Mouse (Mus musculus) heart, postnatal 0 days (tissue): ENCODE results near the gene Atp1a1. TPM values are rescaled to one million over a fixed set of nuclear protein-coding genes. Genes with fewer than 3 reads are reported as not detected.

Experiments used
- ATAC-seq: fragments of 200-750 bp; cut with Nextera tagmentation; 2 replicates; pipeline ENCODE4 v1.8.0; 2017; ENCODE audit warnings: low read depth, moderate number of reproducible peaks, moderate library complexity; ENCODE audit not compliant: insufficient read depth
- DNase-seq: peaks from one replicate; pipeline ENCODE4 v3.0.0-alpha.2; 2016; ENCODE audit warnings: low spot score
- H3K27ac ChIP-seq: fragments of 300-500 bp; sonication (generic); 2 replicates; pipeline ENCODE4 v1.5.1; 2014; ENCODE audit warnings: low read depth, mild to moderate bottlenecking
- H3K27me3 ChIP-seq: fragments of 300-500 bp; sonication (generic); 2 replicates; pipeline ENCODE4 v1.6.1; 2014; ENCODE audit warnings: low read length, mixed read lengths; ENCODE audit not compliant: control insufficient read depth, insufficient read depth
- H3K36me3 ChIP-seq: fragments of 300-500 bp; sonication (generic); replicated peaks from 2 replicates; pipeline ENCODE4 v1.6.1; 2014; ENCODE audit warnings: low read length, mixed read lengths; ENCODE audit not compliant: control insufficient read depth, insufficient read depth
- H3K4me1 ChIP-seq: fragments of 300-500 bp; sonication (generic); 2 replicates; pipeline ENCODE4 v1.6.1; 2014; ENCODE audit warnings: antibody characterized with exemption; ENCODE audit not compliant: control insufficient read depth, insufficient read depth
- H3K4me2 ChIP-seq: fragments of 300-500 bp; sonication (generic); 2 replicates; pipeline ENCODE4 v1.6.1; 2014; ENCODE audit warnings: low read depth, mild to moderate bottlenecking, low read length, moderate library complexity
- H3K4me3 ChIP-seq: fragments of 300-500 bp; sonication (generic); 2 replicates; pipeline ENCODE4 v1.5.1; 2014; ENCODE audit warnings: low read depth, low read length
- H3K9ac ChIP-seq: fragments of 300-500 bp; sonication (generic); replicated peaks from 2 replicates; pipeline ENCODE4 v1.6.1; 2014; ENCODE audit warnings: low read depth, low read length, mixed read lengths
- H3K9me3 ChIP-seq: fragments of 300-500 bp; sonication (generic); replicated peaks from 2 replicates; pipeline ENCODE4 v1.6.1; 2016; ENCODE audit warnings: low read length; ENCODE audit not compliant: control insufficient read depth
- CTCF ChIP-seq: IDR thresholded peaks from 2 replicates; pipeline ENCODE4 v1.5.1; 2016; ENCODE audit warnings: antibody characterized with exemption, control low read depth, low read depth
- EP300 ChIP-seq: IDR thresholded peaks from 2 replicates; pipeline ENCODE4 v1.6.1; 2016; ENCODE audit warnings: antibody characterized with exemption, low read depth
- WGBS: fragments of 180-500 bp; shearing (Covaris S2); extraction: QIAGEN DNeasy Blood & Tissue Kit; methylation state at CpG from one replicate; pipeline ENCODE4 v1.1.7; 2014; 5-methylcytosine and 5-hydroxymethylcytosine counted together
- polyA plus RNA-seq: library from polyadenylated mRNA; unstranded; fragments of >200 nt; fragmentation: Nextera tagmentation; extraction: Ambion mirVana; gene quantifications from 2 replicates; pipeline ENCODE4 v1.2.1, GENCODE M21; 2015
- total RNA-seq: library from RNA; depleted of rRNA; stranded (reverse); fragments of >200 nt; gene quantifications from 2 replicates; pipeline ENCODE4 v1.2.3, GENCODE M21; 2014; ENCODE audit warnings: low replicate concordance

Gene Atp1a1
- total and polyA plus RNA-seq, 2 experiments from 2014 or later = 257 to 914 TPM

- H3K4me1 ChIP-seq = peaks cover 6% of the 10 kb centered on the region; the same call in 1 of the 2 replicates
- H3K27ac ChIP-seq = no peak overlapping the region
- 94% methylated on average over 3 of the region's 3 CpGs for WGBS
- DNase-seq (no peak), ATAC-seq (no peak)
- TF ChIP-seq CTCF (no peak), EP300 (no peak)
- no peak overlapping the region for H3K4me3 ChIP-seq
- no peaks in the 10 kb centered on the region for H3K9me3 ChIP-seq
- no peak overlapping the region for H3K4me2 ChIP-seq
- no peaks in the 10 kb centered on the region for H3K27me3 ChIP-seq
- no peak overlapping the region for H3K9ac ChIP-seq
- peaks cover 9% of the 10 kb centered on the region for H3K36me3 ChIP-seq
Observed at GRCm38 (mm10) chr3:101570246-101570645, 34.2 kb downstream of the Atp1a1 start.

GRCm38 (mm10) chr3:101568627-101569026 lies 35.9 kb downstream of the Atp1a1 start:
- Histone ChIP-seq H3K4me3 (no peak overlapping the region), H3K4me1 (peaks cover 6% of the 10 kb centered on the region; the same call in 1 of the 2 replicates), H3K27me3 (no peaks in the 10 kb centered on the region), H3K9ac (no peak overlapping the region), H3K27ac (no peak overlapping the region), H3K9me3 (no peaks in the 10 kb centered on the region), H3K4me2 (no peak overlapping the region), H3K36me3 (no peaks in the 10 kb centered on the region)
- WGBS = 40% methylated on average over 4 of the region's 4 CpGs
- DNase-seq (peak; percentile 54), ATAC-seq (peak; percentile 53; the same call in 1 of the 2 replicates)
- TF ChIP-seq CTCF (no peak), EP300 (no peak)

GRCm38 (mm10) chr3:101564011-101564410 lies 40.5 kb downstream of the Atp1a1 start:
- 98% methylated on average over 2 of the region's 2 CpGs for WGBS
- no peaks in the 10 kb centered on the region for H3K36me3 ChIP-seq
- no peaks in the 10 kb centered on the region for H3K27me3 ChIP-seq
- no peak overlapping the region for H3K4me3 ChIP-seq
- no peak overlapping the region for H3K9ac ChIP-seq
- ATAC-seq (no peak), DNase-seq (no peak)
- H3K9me3 ChIP-seq = no peaks in the 10 kb centered on the region
- H3K27ac ChIP-seq = no peak overlapping the region
- no peak for TF ChIP-seq CTCF
- TF ChIP-seq EP300 = no peak
- H3K4me2 ChIP-seq = no peak overlapping the region
- H3K4me1 ChIP-seq = peaks cover 18% of the 10 kb centered on the region

- Histone ChIP-seq H3K9me3 (no peaks in the 10 kb centered on the region), H3K9ac (no peak overlapping the region)
Observed at GRCm38 (mm10) chr3:101562510-101563209, 41.8 kb downstream of the Atp1a1 start.

GRCm38 (mm10) chr3:101561948-101562347 lies 42.5 kb downstream of the Atp1a1 start:
- TF ChIP-seq EP300 (no peak), CTCF (no peak)
- Histone ChIP-seq H3K27ac (no peak overlapping the region), H3K9ac (no peak overlapping the region), H3K4me3 (no peak overlapping the region), H3K27me3 (no peaks in the 10 kb centered on the region), H3K4me1 (peaks cover 18% of the 10 kb centered on the region), H3K9me3 (no peaks in the 10 kb centered on the region), H3K36me3 (no peaks in the 10 kb centered on the region), H3K4me2 (no peak overlapping the region)
- no peak for DNase-seq
- 90% methylated on average over 5 of the region's 5 CpGs for WGBS
- ATAC-seq = no peak

More at GRCm38 (mm10) chr3:101562510-101563209, 41.8 kb downstream of the Atp1a1 start:
- no peak for TF ChIP-seq CTCF
- Histone ChIP-seq H3K27ac (peak overlapping the region; percentile 70), H3K4me2 (no peak overlapping the region), H3K27me3 (no peaks in the 10 kb centered on the region), H3K4me3 (no peak overlapping the region), H3K36me3 (no peaks in the 10 kb centered on the region), H3K4me1 (peaks cover 18% of the 10 kb centered on the region)
- ATAC-seq (no peak; the same call in 1 of the 2 replicates), DNase-seq (no peak)
- 24% methylated on average over 10 of the region's 10 CpGs for WGBS
